Mouse (Mus musculus): ENCODE data around the gene S1pr5.

DNA sequence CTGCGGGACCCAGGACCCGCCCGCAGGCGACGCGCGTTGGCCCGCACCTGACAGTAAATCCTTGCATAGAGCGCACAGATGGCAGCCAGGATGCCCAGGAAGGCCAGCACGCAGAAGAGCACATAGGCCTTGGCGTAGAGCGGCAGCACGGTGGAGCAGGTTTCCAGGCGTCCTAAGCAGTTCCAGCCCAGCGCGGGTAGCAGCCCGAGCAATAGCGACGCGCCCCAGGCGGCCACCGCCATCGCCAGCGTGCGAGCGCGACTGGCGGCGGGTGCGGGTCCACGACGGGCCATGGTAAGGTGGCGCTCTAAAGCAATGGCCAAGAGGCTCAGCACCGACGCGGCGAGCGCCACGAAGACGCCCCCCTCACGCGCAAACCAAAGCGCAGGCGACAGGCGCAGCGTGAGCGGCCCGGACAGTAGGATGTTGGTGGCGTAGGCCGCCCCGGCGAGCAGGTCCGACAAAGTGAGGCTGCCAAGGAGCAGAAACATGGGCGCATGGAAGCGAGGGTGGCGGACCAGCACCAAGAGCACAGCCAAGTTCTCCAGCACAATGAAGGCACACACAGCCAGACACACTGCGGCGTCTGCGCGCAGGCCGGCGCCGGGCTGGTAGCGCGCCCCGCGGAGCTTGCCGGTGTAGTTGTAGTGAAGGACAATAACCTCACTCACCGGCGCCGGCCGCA is 3.7 kb downstream of the S1pr5 start:
- TF ChIP-seq CTCF (IDR thresholded peaks at IDR 0.05; ENCODE audit: extremely low read depth, insufficient read depth, low read length) (no peak), POLR2A (IDR thresholded peaks at IDR 0.05; ENCODE audit: extremely low read depth, insufficient read depth, low read length) (no peak)

Data from cortical plate, adult 2 months (tissue).